Mouse (Mus musculus): ENCODE data around the gene Calcrl.

GRCm38 (mm10) chr2:84378678-84379077, 46.5 kb downstream of the Calcrl start:
- TF ChIP-seq CTCF (IDR thresholded peaks at IDR 0.05; ENCODE audit: borderline replicate concordance, extremely low read depth, insufficient read depth, insufficient read length): no peak
- TF ChIP-seq POLR2A (IDR thresholded peaks at IDR 0.05; ENCODE audit: borderline replicate concordance, extremely low read depth, insufficient read depth, insufficient read length, poor library complexity, severe bottlenecking): no peak
